Mouse (Mus musculus) lung, embryonic 16.5 days (tissue): Measurements from ENCODE around the gene Aebp2. TPM values are rescaled to one million over a fixed set of nuclear protein-coding genes. Genes with fewer than 3 reads are reported as not detected.
A peak's percentile ranks its signal among the peaks of the same experiment; 100 is the strongest.
"Not testable (repeated sequence)": the region's sequence is repeated elsewhere in the genome, so short reads cannot be mapped to it uniquely, and the experiment has no call there.

ENCODE experiments used
- ATAC-seq: fragments of 200-750 bp; cut with Nextera tagmentation; 2 replicates; pipeline ENCODE4 v1.8.0; 2017; ENCODE audit warnings: low read depth, mild to moderate bottlenecking, moderate library complexity
- H3K27ac ChIP-seq: fragments of 300-500 bp; sonication (generic); 2 replicates; pipeline ENCODE4 v1.5.1; 2014; ENCODE audit warnings: mild to moderate bottlenecking, control low read depth, low read length
- H3K27me3 ChIP-seq: fragments of 300-500 bp; sonication (generic); 2 replicates; pipeline ENCODE4 v1.6.1; 2014; ENCODE audit warnings: low read depth, low read length, mixed read lengths; ENCODE audit not compliant: control insufficient read depth, insufficient read depth
- H3K36me3 ChIP-seq: fragments of 300-500 bp; sonication (generic); 2 replicates; pipeline ENCODE4 v1.6.1; 2014; ENCODE audit warnings: low read length; ENCODE audit not compliant: control insufficient read depth, insufficient read depth
- H3K4me1 ChIP-seq: fragments of 300-500 bp; sonication (generic); replicated peaks from 2 replicates; pipeline ENCODE4 v1.6.1; 2014; ENCODE audit warnings: low read length, mixed read lengths; ENCODE audit not compliant: control insufficient read depth, insufficient read depth
- H3K4me2 ChIP-seq: fragments of 300-500 bp; sonication (generic); 2 replicates; pipeline ENCODE4 v1.6.1; 2014; ENCODE audit warnings: low read depth, low read length, control low read depth
- H3K4me3 ChIP-seq: fragments of 300-500 bp; sonication (generic); 2 replicates; pipeline ENCODE4 v1.5.1; 2014; ENCODE audit warnings: mild to moderate bottlenecking, low read length, control low read depth
- H3K9ac ChIP-seq: fragments of 300-500 bp; sonication (generic); 2 replicates; pipeline ENCODE4 v1.6.1; 2014; ENCODE audit warnings: low read length, control low read depth
- H3K9me3 ChIP-seq: fragments of 300-500 bp; sonication (generic); 2 replicates; pipeline ENCODE4 v1.6.1; 2016; ENCODE audit warnings: low read length; ENCODE audit not compliant: control insufficient read depth
- WGBS: fragments of 180-500 bp; shearing (Covaris S2); extraction: QIAGEN DNeasy Blood & Tissue Kit; methylation state at CpG from one replicate; pipeline ENCODE4 v1.1.7; 2014; 5-methylcytosine and 5-hydroxymethylcytosine counted together
- polyA plus RNA-seq: library from polyadenylated mRNA; unstranded; fragments of >200 nt; fragmentation: Nextera tagmentation; extraction: Ambion mirVana; gene quantifications from 2 replicates; pipeline ENCODE4 v1.2.1, GENCODE M21; 2015

The Aebp2 gene
- polyA plus RNA-seq, result 9.9 and 10.8 TPM in 2 replicates

GRCm38 (mm10) chr6:140622391-140623225 lies at the start of gene Aebp2:
Aebp2 (plus strand) TSS chr6:140622663.
- Histone ChIP-seq H3K9me3 (no peaks in the 10 kb centered on the region), H3K27ac (peak within 1 kb of the TSS; percentile 94), H3K9ac (peak within 1 kb of the TSS; percentile 99), H3K36me3 (no peaks in the 10 kb centered on the region), H3K4me1 (peaks cover 22% of the 10 kb centered on the region), H3K4me3 (peak within 1 kb of the TSS; percentile 99), H3K27me3 (no peaks in the 10 kb centered on the region), H3K4me2 (peak within 1 kb of the TSS; percentile 85)
- WGBS, result 43% methylated on average over 30 of the region's 30 CpGs
- ATAC-seq, result no peak

DNA sequence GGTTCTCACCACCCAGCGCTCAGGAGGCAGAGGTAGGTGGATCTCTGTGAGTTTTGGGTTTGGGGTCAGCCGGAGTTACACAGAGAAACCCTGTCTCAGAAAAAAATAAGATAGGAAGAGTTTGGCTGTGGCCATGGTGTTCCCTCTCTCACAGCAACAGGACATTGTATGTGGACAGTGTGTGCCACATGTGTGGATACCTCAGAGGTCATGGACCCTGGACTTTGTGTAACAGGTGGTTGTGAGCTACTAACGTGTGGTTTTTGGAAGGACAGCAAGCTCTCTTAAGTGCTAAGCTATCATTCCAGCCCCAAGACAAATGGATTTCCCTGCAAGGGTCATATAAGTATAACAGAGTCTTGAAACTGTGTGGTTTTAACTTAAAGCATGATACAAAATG lies 47.5 kb upstream of the Aebp2 start:
- no peak for ATAC-seq
- WGBS, result 92% methylated on average over 3 of the region's 3 CpGs
- Histone ChIP-seq H3K4me2 (no peak overlapping the region), H3K4me3 (no peak overlapping the region), H3K27ac (no peak overlapping the region), H3K9ac (no peak overlapping the region), H3K27me3 (no peaks in the 10 kb centered on the region), H3K9me3 (no peaks in the 10 kb centered on the region), H3K4me1 (peaks cover 2% of the 10 kb centered on the region), H3K36me3 (peaks cover 36% of the 10 kb centered on the region)

DNA sequence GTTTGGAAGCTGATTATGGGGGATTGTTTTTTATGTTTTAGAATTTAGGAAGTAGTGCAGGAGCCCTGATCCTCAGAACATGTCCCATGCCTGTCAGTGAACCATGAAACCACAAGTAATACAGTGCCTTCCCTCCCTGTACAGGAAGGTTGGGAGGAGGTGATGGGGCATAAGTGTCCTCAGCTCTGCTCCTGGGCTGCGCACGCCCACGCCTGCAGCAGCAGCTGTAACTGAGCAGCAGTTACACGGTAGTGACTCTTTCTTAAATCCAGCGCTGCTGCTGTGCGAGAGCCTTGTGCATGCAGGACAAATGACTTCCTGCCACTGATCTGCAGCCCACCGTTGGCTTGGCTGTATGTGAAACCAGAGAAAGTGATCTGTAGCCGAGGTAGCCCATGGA lies 46.3 kb upstream of the Aebp2 start:
- Histone ChIP-seq H3K36me3 (peaks cover 30% of the 10 kb centered on the region), H3K27me3 (no peaks in the 10 kb centered on the region), H3K4me3 (no peak overlapping the region), H3K9ac (no peak overlapping the region), H3K9me3 (no peaks in the 10 kb centered on the region), H3K4me2 (no peak overlapping the region), H3K4me1 (peaks cover 2% of the 10 kb centered on the region), H3K27ac (no peak overlapping the region)
- 67% methylated on average over 8 of the region's 8 CpGs for WGBS
- no peak for ATAC-seq

DNA sequence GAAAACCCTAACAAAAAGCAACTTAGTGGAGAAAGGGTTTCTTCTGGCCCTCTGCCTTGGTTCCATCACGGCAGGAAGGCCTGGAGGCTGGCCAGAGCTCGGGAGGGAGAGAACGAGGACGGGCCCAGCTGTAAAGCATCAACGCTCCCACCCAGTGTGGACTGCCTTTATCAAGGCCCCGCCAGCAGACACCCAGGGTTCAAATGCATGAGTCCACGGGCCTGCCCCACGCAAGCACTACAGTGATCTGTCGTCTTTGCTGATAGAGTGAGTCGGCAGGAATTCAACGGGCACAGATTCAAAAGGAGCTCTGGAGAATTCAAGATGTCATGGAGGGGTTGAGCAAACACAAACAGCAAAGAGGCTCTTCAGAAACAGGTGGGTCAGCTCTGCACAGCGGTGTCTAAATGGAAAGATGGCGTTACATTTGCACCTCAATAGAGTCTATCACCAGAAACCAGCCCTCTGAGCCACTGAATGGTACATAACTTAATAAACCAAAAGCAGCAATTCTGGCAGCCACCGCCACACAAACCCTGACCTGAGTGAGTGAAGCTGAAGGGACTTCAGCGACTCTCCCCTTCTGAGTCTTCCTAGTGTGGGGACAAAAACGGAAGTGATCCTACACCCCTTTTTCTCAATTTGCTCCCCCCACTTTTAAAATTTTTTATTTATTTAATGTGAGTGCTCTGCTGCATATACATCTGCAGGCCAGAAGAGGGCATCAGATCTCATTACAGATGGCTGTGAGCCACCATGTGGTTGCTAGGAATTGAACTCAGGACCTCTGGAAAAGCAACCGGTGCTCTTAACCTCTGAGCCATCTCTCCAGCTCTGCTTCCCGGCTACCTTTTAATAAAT lies 45.3 kb upstream of the Aebp2 start:
- Histone ChIP-seq H3K9ac (no peak overlapping the region), H3K4me3 (no peak overlapping the region), H3K27ac (no peak overlapping the region; the same call in 1 of the 2 replicates), H3K36me3 (peaks cover 28% of the 10 kb centered on the region), H3K27me3 (no peaks in the 10 kb centered on the region), H3K4me2 (no peak overlapping the region), H3K9me3 (no peaks in the 10 kb centered on the region), H3K4me1 (peaks cover 2% of the 10 kb centered on the region)
- peak; percentile 89 for ATAC-seq
- WGBS, result 37% methylated on average over 18 of the region's 18 CpGs

DNA sequence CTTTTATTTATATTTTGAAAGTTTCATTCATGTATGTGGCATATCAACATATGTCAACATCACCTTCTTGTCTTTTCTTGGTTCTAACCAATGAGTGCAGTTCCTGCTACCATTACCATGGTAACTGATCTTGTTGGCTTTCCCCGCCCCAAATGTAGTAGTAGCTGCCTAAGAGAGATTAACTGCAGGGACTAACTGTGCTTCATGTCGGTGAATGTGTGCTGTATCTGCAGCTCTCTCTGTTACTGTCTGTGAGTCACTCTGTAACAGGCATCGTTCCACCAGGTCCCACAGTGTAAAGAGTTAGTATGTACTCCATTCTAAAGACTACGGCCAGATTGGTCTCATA lies 44.7 kb upstream of the Aebp2 start:
- H3K36me3 ChIP-seq, result peaks cover 27% of the 10 kb centered on the region
- WGBS, result 91% methylated on average over 4 of the region's 4 CpGs
- no peak for ATAC-seq
- H3K4me1 ChIP-seq, result peaks cover 2% of the 10 kb centered on the region
- H3K9me3 ChIP-seq, result no peaks in the 10 kb centered on the region
- no peaks in the 10 kb centered on the region for H3K27me3 ChIP-seq
- H3K4me3 ChIP-seq, result no peak overlapping the region
- no peak overlapping the region for H3K27ac ChIP-seq
- no peak overlapping the region for H3K9ac ChIP-seq
- H3K4me2 ChIP-seq, result no peak overlapping the region

DNA sequence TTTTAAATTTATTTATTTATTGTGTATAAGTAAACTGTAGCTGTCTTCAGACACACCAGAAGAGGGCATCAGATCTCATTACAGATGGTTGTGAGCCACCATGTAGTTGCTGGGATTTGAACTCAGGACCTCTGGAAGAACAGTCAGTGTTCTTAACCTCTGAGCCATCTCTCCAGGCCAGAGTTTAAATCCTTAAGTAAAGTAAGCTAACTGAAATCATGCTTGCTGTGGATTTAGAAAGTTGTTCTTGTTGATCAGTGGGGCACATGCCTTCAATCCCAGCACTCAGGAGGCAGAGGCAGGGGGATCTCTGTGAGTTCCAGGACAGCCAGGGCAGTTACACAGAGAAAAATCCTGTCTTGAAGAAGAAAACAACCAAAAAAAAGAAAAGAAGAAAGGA lies 43.5 kb upstream of the Aebp2 start:
- H3K36me3 ChIP-seq, result peaks cover 24% of the 10 kb centered on the region

GRCm38 (mm10) chr6:140580170-140580569 lies 42.3 kb upstream of the Aebp2 start:
- Histone ChIP-seq H3K9ac (no peak overlapping the region), H3K27ac (no peak overlapping the region), H3K4me3 (no peak overlapping the region), H3K36me3 (peaks cover 21% of the 10 kb centered on the region), H3K9me3 (no peaks in the 10 kb centered on the region), H3K27me3 (no peaks in the 10 kb centered on the region), H3K4me2 (no peak overlapping the region), H3K4me1 (peaks cover 2% of the 10 kb centered on the region)
- 58% methylated on average over 4 of the region's 4 CpGs for WGBS
- ATAC-seq, result no peak

More for the DNA sequence above, 43.5 kb upstream of the Aebp2 start:
- H3K4me3 ChIP-seq, H3K27ac ChIP-seq, H3K9ac ChIP-seq, H3K4me2 ChIP-seq, H3K27me3 ChIP-seq, H3K9me3 ChIP-seq, H3K4me1 ChIP-seq, ATAC-seq: not testable (repeated sequence)

GRCm38 (mm10) chr6:140586714-140587259 lies 35.7 kb upstream of the Aebp2 start:
- H3K9ac ChIP-seq, result no peak overlapping the region
- H3K9me3 ChIP-seq, result no peaks in the 10 kb centered on the region
- no peak overlapping the region for H3K27ac ChIP-seq
- H3K4me3 ChIP-seq, result no peak overlapping the region
- no peaks in the 10 kb centered on the region for H3K4me1 ChIP-seq
- ATAC-seq, result no peak
- H3K4me2 ChIP-seq, result no peak overlapping the region
- H3K36me3 ChIP-seq, result peaks cover 37% of the 10 kb centered on the region
- WGBS, result 80% methylated on average over 8 of the region's 8 CpGs
- H3K27me3 ChIP-seq, result no peaks in the 10 kb centered on the region

GRCm38 (mm10) chr6:140591331-140591730 lies 31.1 kb upstream of the Aebp2 start:
- H3K4me1 ChIP-seq, result peaks cover 6% of the 10 kb centered on the region
- no peak overlapping the region for H3K4me3 ChIP-seq
- ATAC-seq, result no peak
- 80% methylated on average over 5 of the region's 5 CpGs for WGBS
- H3K27ac ChIP-seq, result no peak overlapping the region
- no peak overlapping the region for H3K9ac ChIP-seq
- H3K4me2 ChIP-seq, result no peak overlapping the region
- peaks cover 44% of the 10 kb centered on the region for H3K36me3 ChIP-seq
- H3K9me3 ChIP-seq, result no peaks in the 10 kb centered on the region
- no peaks in the 10 kb centered on the region for H3K27me3 ChIP-seq
